Mouse (Mus musculus): Measurements from ENCODE around the gene Gm8300. TPM values are rescaled to one million over a fixed set of nuclear protein-coding genes. Genes with fewer than 3 reads are reported as not detected.
"Not testable (repeated sequence)": the region's sequence is repeated elsewhere in the genome, so short reads cannot be mapped to it uniquely, and the experiment has no call there.

The Gm8300 gene
- total RNA-seq (2017), result not detected in 3 replicates

DNA sequence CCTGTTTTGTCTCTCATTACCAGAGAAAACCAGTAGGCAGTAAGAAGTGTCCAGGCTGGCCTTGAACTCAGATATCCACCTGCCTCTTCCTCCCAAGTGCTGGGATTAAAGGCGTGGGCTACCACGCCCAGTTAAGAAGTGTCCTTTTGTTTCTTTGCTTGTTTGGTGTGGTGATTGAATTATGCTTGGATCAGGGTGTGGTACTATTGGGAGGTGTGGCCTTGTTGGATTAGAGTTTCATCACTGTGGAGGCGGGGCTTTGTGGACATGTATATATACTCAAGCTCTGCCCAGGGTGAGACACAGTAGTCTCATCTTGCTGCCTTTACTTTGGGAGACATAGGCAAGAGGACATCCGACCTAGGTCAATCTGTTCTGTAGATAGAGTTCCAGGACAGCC, at the start of gene Gm8300:
TSS of gene Gm8300 (plus strand) at position 301 of the 400 bp plus-strand sequence.
- not testable (repeated sequence) for ATAC-seq (replicated peaks; ENCODE audit: insufficient number of reproducible peaks, low FRiP score, low TSS enrichment, poor library complexity, severe bottlenecking)

GRCm38 (mm10) chr12:87464678-87465297, 49.3 kb upstream of the Gm8300 start:
- no peak for ATAC-seq (replicated peaks; ENCODE audit: insufficient number of reproducible peaks, low FRiP score, low TSS enrichment, poor library complexity, severe bottlenecking)

- no peak for ATAC-seq (replicated peaks; ENCODE audit: insufficient number of reproducible peaks, low FRiP score, low TSS enrichment, poor library complexity, severe bottlenecking)
These were observed 43.6 kb upstream of the Gm8300 start for GRCm38 (mm10) chr12:87470263-87471136.

- ATAC-seq (replicated peaks; ENCODE audit: insufficient number of reproducible peaks, low FRiP score, low TSS enrichment, poor library complexity, severe bottlenecking), result no peak
These were observed 42.6 kb upstream of the Gm8300 start for GRCm38 (mm10) chr12:87471421-87471963.

- ATAC-seq (replicated peaks; ENCODE audit: insufficient number of reproducible peaks, low FRiP score, low TSS enrichment, poor library complexity, severe bottlenecking), result peak; percentile 96
These were observed 41.9 kb upstream of the Gm8300 start, which contains the start of gene Snw1 for GRCm38 (mm10) chr12:87471964-87472786. Gene Snw1, minus strand, starts transcription at chr12:87472274.

GRCm38 (mm10) chr12:87474756-87475155, 39.4 kb upstream of the Gm8300 start:
- no peak for ATAC-seq (replicated peaks; ENCODE audit: insufficient number of reproducible peaks, low FRiP score, low TSS enrichment, poor library complexity, severe bottlenecking)

GRCm38 (mm10) chr12:87482482-87482881, 31.6 kb upstream of the Gm8300 start:
- ATAC-seq (replicated peaks; ENCODE audit: insufficient number of reproducible peaks, low FRiP score, low TSS enrichment, poor library complexity, severe bottlenecking), result not testable (repeated sequence)

GRCm38 (mm10) chr12:87488683-87489082, 25.4 kb upstream of the Gm8300 start:
- ATAC-seq (replicated peaks; ENCODE audit: insufficient number of reproducible peaks, low FRiP score, low TSS enrichment, poor library complexity, severe bottlenecking), result not testable (repeated sequence)

- not testable (repeated sequence) for ATAC-seq (replicated peaks; ENCODE audit: insufficient number of reproducible peaks, low FRiP score, low TSS enrichment, poor library complexity, severe bottlenecking)
These were observed 19.7 kb upstream of the Gm8300 start, which contains the start of gene Gm5788 for GRCm38 (mm10) chr12:87494421-87494820. Gene Gm5788, plus strand, starts transcription at chr12:87494721.

DNA sequence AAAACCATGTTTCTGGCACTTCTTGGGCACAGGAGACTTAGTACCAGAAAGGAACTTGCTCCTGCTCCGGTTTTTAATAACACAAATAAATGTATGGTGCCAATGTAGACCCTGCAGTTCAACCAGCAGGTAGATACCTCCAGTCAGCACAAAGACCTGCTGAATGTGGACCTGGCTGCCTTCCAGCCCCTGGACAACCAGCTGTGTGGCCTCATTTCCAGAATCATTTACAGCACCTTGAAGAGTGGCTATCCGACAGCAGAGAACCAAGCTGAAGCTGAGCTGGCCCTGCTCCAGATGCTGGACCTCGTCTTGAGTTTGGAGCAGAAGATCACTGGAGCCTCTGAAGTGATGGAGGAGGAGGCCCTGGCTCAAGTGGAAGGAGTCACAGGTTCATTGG, 5.5 kb downstream of the Gm8300 start:
- not testable (repeated sequence) for ATAC-seq (replicated peaks; ENCODE audit: insufficient number of reproducible peaks, low FRiP score, low TSS enrichment, poor library complexity, severe bottlenecking)

- no peak for ATAC-seq (replicated peaks; ENCODE audit: insufficient number of reproducible peaks, low FRiP score, low TSS enrichment, poor library complexity, severe bottlenecking)
These were observed 29.8 kb downstream of the Gm8300 start for GRCm38 (mm10) chr12:87543927-87544326.

GRCm38 (mm10) chr12:87550628-87551027, 36.5 kb downstream of the Gm8300 start:
- not testable (repeated sequence) for ATAC-seq (replicated peaks; ENCODE audit: insufficient number of reproducible peaks, low FRiP score, low TSS enrichment, poor library complexity, severe bottlenecking)

Other genes with a start within 250 kb of the Gm8300 start
- gene Vipas39, start 248.1 kb upstream of the Gm8300 start, total RNA-seq (2017), result 29.4 to 34.9 TPM (median 34.6 TPM) in 3 replicates
- gene Ahsa1, start 247.8 kb upstream of the Gm8300 start, total RNA-seq (2017), result 175 to 197 TPM (median 181 TPM) in 3 replicates
- gene Ism2, start 214.6 kb upstream of the Gm8300 start, total RNA-seq (2017), result not detected in 3 replicates
- 143 to 275 TPM (median 270 TPM) in 3 replicates for gene Sptlc2, start 126.0 kb upstream of the Gm8300 start, total RNA-seq (2017)
- gene Slirp, start 70.4 kb upstream of the Gm8300 start, total RNA-seq (2017), result 58.5 to 81.5 TPM (median 77.2 TPM) in 3 replicates
- gene Alkbh1, start 70.3 kb upstream of the Gm8300 start, total RNA-seq (2017), result 29.1 to 63.3 TPM (median 38.0 TPM) in 3 replicates
- gene Snw1, start 42.0 kb upstream of the Gm8300 start, total RNA-seq (2017), result 144 to 150 TPM (median 147 TPM) in 3 replicates
- gene Gm5788, start 19.6 kb upstream of the Gm8300 start, total RNA-seq (2017), result not detected in 3 replicates
- gene Oog1, start 88.4 kb downstream of the Gm8300 start, total RNA-seq (2017), result not detected in 3 replicates
- gene Gm4027, start 104.6 kb downstream of the Gm8300 start, total RNA-seq (2017), result not detected in 3 replicates
- gene Gm16381, start 130.3 kb downstream of the Gm8300 start, total RNA-seq (2017), result not detected in 3 replicates